Mouse (Mus musculus): Measurements from ENCODE around the gene Dnajb8. TPM values are rescaled to one million over a fixed set of nuclear protein-coding genes. Genes with fewer than 3 reads are reported as not detected.

Gene Dnajb8
- polyA plus RNA-seq, 1 experiment = not detected

DNA sequence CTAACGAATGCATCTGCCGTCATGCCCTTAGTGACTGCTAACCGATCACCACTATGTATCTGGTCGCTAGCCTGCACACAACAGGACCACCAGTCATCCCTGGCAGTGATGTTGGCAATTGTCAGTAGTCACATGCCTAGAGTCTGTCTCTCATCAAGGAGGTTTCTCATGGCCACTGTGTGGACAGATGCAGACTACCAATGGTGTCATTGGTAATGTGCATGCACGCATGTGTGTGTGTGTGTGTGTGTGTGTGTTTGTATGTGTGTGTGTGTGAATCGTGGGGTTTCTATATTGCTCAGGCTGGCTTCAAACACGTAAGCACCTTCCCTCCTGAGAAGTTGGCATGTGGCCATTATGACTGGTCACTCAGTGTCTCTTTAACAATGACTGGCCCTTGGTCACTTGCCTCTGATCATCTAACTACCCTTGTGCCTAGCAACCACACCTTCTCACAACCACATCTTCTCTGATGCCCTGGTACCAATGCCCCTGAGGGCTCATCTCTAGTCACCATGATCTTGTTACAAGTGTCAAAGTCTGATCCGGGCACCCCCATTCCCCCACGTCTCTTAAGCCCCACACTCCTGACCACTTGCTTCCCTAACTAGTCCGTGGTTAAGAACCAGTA lies 14.6 kb upstream of the Dnajb8 start:
- TF ChIP-seq CTCF (IDR thresholded peaks at IDR 0.05; ENCODE audit: borderline replicate concordance, extremely low read depth, insufficient read depth, insufficient read length) = no peak
- TF ChIP-seq POLR2A (IDR thresholded peaks at IDR 0.05; ENCODE audit: borderline replicate concordance, extremely low read depth, insufficient read depth, insufficient read length, poor library complexity, severe bottlenecking) = no peak
- no peak for DNase-seq (ENCODE audit: low read depth)

DNA sequence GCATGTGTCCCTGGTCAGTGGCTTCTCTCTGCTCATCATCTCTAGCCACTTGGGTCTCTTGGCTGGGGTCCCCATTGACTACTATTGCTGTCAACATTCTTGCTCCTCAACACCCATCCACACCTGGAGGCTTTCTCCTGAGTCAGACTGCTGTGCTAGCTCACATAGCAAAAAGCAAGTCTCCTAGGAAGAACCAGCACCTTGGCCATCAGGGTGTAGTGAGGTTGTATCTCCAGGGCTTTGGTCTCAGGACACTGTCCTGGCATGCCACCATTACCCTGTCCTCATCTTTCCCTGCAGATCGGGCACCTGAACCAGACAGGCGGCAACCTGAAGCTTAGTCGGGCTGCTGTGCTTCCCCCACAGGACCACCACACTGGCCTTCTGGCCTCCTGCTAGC lies 13.7 kb upstream of the Dnajb8 start:
- no peak for DNase-seq (ENCODE audit: low read depth)
- TF ChIP-seq POLR2A (IDR thresholded peaks at IDR 0.05; ENCODE audit: borderline replicate concordance, extremely low read depth, insufficient read depth, insufficient read length, poor library complexity, severe bottlenecking) (no peak), CTCF (IDR thresholded peaks at IDR 0.05; ENCODE audit: borderline replicate concordance, extremely low read depth, insufficient read depth, insufficient read length) (no peak)

DNA sequence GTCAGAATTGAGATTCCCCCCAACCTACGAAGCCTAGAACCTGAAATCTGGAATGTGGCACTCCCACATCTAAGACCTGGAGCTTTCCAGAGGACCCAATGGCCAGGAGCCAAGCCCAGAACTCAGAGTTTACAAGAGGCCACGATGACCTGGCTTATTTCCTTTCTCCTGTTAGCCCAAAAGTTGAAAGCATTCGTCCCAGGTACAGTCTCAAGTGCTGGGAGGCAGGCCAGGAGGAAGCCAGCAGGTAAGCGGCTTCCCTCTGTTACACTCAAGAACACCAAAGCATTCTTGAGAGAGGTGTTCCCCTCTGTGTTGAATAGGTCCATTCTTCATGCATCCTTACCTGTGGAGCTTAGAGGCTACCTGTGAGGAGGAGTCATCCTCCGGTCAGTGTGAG lies 12.6 kb upstream of the Dnajb8 start:
- TF ChIP-seq POLR2A (IDR thresholded peaks at IDR 0.05; ENCODE audit: borderline replicate concordance, extremely low read depth, insufficient read depth, insufficient read length, poor library complexity, severe bottlenecking) (no peak), CTCF (IDR thresholded peaks at IDR 0.05; ENCODE audit: borderline replicate concordance, extremely low read depth, insufficient read depth, insufficient read length) (no peak)
- DNase-seq (ENCODE audit: low read depth) = no peak

DNA sequence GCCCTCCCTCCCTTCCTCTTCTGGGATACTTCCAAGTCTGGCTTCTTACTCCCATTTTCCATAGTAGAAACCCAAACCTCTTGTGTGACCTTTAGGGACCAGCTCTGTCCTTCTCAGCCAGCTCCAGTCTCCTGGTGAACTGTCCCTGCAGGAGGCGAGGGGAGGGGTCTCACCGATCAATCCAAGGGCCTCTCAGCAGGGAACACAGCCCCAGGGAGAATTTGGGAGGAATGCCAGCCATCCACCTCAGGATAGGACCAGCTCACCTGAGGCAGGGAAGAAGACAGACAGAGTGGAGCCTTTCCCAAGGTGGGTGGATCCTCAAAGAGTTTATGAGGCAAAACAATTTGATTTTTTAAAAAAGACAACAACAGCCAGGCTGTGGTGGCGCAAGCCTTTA lies 11.9 kb upstream of the Dnajb8 start:
- no peak for TF ChIP-seq CTCF (IDR thresholded peaks at IDR 0.05; ENCODE audit: borderline replicate concordance, extremely low read depth, insufficient read depth, insufficient read length)
- no peak for TF ChIP-seq POLR2A (IDR thresholded peaks at IDR 0.05; ENCODE audit: borderline replicate concordance, extremely low read depth, insufficient read depth, insufficient read length, poor library complexity, severe bottlenecking)
- DNase-seq (ENCODE audit: low read depth) = no peak

DNA sequence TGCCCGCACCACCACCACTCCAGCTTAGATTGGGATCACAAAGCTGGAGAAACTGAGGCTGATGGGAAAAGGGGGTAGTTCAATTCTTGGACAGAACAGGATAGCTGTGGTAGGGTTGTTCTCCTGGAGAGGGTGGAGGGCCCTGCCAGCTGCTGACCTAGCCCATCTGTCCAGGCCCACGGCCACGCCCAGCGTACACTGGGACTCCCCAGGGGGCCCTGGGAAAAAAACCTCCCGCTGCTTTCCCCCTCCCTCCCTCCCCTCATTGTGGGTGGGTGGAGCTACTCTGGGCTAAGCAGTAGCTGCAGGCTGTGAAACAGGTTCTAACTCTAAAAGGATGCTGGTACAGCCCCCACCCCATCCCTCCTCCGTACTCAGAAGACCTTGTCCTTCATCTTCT lies 6.3 kb upstream of the Dnajb8 start:
- DNase-seq (ENCODE audit: low read depth) = no peak
- no peak for TF ChIP-seq CTCF (IDR thresholded peaks at IDR 0.05; ENCODE audit: borderline replicate concordance, extremely low read depth, insufficient read depth, insufficient read length)
- no peak for TF ChIP-seq POLR2A (IDR thresholded peaks at IDR 0.05; ENCODE audit: borderline replicate concordance, extremely low read depth, insufficient read depth, insufficient read length, poor library complexity, severe bottlenecking)

DNA sequence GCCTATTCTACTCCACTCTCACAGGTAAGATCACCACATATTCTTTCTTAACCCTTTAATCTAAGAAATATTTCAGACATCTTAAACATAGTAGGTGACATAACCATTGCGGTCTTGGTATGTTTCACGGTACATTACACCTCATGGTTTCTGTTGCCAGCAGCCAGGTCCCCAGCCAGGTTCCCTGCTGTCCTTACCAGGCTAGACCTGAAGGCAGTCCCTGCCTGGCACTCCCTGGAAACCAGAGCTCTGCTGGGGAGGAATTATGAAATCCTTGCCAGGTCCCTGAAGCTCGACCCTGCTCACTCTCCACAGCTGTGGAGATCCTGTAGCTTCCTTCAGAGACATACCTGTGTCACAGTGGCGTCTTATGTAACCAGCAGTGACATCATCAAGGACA lies 5.9 kb upstream of the Dnajb8 start:
- no peak for TF ChIP-seq CTCF (IDR thresholded peaks at IDR 0.05; ENCODE audit: borderline replicate concordance, extremely low read depth, insufficient read depth, insufficient read length)
- no peak for DNase-seq (ENCODE audit: low read depth)

DNA sequence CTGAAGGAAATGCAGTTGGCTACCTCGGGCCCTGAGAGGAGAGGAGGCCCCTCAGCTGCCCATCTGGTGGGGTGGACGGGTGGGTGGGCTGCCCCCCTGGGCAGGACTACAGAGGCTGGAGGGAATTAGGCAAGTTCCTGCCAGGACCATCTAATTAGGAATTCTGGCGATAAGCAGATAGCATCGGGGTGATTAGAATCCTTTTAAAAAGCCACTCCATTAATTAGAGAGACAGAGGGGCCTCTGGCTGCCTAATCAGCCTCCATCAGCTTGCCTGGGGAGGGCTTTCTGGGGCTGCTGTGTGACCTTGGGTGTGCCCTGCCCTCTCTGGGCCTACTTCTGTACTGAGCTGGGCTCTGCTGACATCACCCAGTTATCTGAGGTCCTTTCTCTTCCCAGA lies 3.0 kb upstream of the Dnajb8 start:
- TF ChIP-seq CTCF (IDR thresholded peaks at IDR 0.05; ENCODE audit: borderline replicate concordance, extremely low read depth, insufficient read depth, insufficient read length) (no peak), POLR2A (IDR thresholded peaks at IDR 0.05; ENCODE audit: borderline replicate concordance, extremely low read depth, insufficient read depth, insufficient read length, poor library complexity, severe bottlenecking) (no peak)
- DNase-seq (ENCODE audit: low read depth) = no peak

DNA sequence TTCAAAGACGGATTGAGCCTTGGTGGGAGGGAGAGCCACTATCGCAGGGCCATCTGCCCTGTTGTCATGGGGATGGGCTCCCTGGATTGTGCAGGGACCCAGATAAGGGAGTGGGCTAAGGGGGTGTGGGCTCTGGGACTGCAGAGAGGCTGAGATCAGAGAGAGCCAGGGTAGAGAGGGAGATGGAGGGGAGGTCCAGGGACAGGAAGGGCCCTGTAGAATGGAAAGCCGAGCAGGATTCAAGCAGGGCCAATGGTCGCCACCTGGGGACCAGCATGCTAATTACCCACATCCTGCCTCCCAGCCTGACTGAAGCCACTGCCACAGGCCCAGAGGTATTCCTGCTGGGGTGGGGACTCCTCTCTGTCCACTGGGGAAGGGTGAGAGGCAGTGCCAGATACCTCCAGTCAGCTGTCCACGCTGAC lies 4.5 kb downstream of the Dnajb8 start:
- peak; percentile 52 for DNase-seq (ENCODE audit: low read depth)
- TF ChIP-seq CTCF (IDR thresholded peaks at IDR 0.05; ENCODE audit: borderline replicate concordance, extremely low read depth, insufficient read depth, insufficient read length) (no peak), POLR2A (IDR thresholded peaks at IDR 0.05; ENCODE audit: borderline replicate concordance, extremely low read depth, insufficient read depth, insufficient read length, poor library complexity, severe bottlenecking) (no peak)

DNA sequence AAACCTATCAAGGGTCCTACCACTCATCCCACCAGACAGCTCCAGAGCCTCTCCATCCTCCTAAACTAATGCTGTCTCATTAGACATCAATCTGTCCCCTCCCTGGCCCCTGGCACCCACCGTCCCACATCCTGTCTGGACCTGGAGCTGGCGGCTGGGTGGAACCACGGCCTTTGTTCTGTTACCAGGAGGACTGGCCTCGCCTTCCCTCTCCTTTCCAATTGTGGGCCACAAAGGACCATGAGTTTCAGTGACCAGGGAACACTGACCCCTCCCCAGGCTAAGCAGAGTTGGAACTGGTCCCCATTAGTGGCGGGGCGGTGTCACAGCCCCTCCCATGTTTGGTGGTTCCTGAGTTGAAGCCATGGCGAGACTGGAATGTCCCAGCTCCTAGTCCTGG lies 5.5 kb downstream of the Dnajb8 start:
- TF ChIP-seq POLR2A (IDR thresholded peaks at IDR 0.05; ENCODE audit: borderline replicate concordance, extremely low read depth, insufficient read depth, insufficient read length, poor library complexity, severe bottlenecking) = no peak
- TF ChIP-seq CTCF (IDR thresholded peaks at IDR 0.05; ENCODE audit: borderline replicate concordance, extremely low read depth, insufficient read depth, insufficient read length) = no peak
- no peak for DNase-seq (ENCODE audit: low read depth)

DNA sequence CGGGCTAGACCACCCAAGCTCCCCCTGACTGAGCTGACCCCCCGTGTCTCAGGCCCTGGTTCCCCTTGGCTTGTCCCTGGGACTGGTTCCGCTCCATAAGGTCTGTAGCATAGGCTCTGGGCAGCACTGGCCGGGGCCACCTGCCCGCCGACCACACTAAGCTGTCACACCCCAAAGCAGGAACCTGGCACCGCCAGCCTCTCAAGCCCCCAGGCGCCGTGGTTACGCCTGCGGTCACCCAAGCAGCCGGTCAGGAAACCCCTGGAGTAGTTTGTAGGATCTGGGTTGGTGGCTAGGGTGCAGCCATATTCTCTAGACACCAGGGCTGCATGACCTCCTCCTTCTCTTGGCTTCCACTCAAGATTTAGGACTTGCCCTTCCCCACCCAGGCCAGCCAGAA lies 7.2 kb downstream of the Dnajb8 start:
- DNase-seq (ENCODE audit: low read depth) = no peak
- TF ChIP-seq POLR2A (IDR thresholded peaks at IDR 0.05; ENCODE audit: borderline replicate concordance, extremely low read depth, insufficient read depth, insufficient read length, poor library complexity, severe bottlenecking) = no peak
- TF ChIP-seq CTCF (IDR thresholded peaks at IDR 0.05; ENCODE audit: borderline replicate concordance, extremely low read depth, insufficient read depth, insufficient read length) = no peak

DNA sequence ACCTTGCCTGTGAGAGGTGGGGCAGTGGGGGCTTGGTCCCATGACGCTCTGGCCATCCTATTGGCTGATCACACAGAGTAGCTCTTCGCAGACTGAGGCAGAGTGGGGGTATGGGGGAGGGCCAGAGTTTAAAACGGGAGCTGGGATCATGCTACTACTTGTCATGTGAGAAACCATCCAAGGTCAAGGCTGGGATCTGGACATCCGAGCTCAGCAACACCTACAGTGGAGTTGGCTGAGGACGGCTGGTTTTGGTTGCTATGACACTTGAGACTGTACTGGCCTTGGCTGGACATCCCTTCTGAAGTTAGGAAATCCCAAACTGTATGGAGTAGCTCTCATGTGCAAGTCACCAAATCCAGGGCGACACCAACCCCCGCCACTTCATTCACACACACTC lies 9.8 kb downstream of the Dnajb8 start:
- TF ChIP-seq POLR2A (IDR thresholded peaks at IDR 0.05; ENCODE audit: borderline replicate concordance, extremely low read depth, insufficient read depth, insufficient read length, poor library complexity, severe bottlenecking) = no peak
- TF ChIP-seq CTCF (IDR thresholded peaks at IDR 0.05; ENCODE audit: borderline replicate concordance, extremely low read depth, insufficient read depth, insufficient read length) = no peak
- DNase-seq (ENCODE audit: low read depth) = no peak

DNA sequence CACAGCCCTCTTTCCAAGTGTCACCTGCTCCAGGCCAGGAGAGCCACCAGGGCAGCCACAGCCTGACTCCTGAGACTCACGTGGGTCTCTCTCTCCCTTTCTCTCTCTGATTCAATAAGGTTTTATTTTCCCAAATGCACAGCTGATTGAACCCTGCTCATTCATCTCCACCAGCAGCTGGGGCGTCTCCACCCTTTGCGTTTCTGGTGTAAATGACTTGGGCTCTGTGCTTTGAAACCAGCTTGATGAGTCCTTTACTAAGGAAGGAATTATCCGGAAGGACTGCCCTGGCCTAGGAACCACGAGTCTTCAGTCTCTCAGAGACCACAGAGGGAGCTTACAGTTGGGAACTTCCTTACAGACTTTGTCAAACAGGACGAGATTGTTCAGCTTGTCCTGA lies 10.2 kb downstream of the Dnajb8 start:
- TF ChIP-seq POLR2A (IDR thresholded peaks at IDR 0.05; ENCODE audit: borderline replicate concordance, extremely low read depth, insufficient read depth, insufficient read length, poor library complexity, severe bottlenecking) = no peak
- TF ChIP-seq CTCF (IDR thresholded peaks at IDR 0.05; ENCODE audit: borderline replicate concordance, extremely low read depth, insufficient read depth, insufficient read length) = no peak
- no peak for DNase-seq (ENCODE audit: low read depth)

Data from brain, embryonic 14.5 days (tissue).